ENCODE assay signal across 11 mouse cellular contexts in the genomic region with DNA sequence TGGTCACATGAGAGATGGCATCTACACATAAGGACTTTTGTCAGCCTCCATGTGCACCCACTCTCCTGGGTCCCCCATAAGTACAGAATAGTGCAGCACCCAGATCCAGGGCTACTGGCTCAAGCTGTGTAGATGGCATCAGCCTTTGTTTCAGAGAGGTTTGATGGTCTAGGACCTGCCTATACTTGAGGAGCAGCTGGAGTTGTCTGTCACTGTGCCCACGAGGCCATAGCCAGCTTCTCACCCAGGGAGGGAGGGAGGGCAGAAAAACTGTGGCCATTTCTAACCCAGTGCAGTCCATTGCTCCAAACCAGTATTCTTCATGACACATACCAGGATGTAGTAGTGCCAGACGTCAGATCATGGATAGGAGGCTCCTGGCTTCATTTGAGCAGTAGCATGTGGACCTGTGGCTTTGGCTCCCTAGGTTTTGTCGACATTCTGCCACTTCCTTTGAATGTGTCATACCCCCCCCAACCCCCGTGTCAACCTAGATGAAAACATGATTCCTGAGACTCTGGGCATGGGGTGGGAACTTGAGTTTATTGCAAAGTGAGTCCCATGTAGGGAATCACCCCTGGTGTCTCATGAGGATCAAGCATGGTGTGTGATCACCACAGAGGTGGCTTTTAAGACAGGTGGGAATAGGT.
"Had no signal": no experiment of that assay in that cellular context is flagged by ENCODE, and none has a peak within 500 bp of the region (broad histone marks: within the 10 kb centered on the region; RNA-seq: fewer than 3 reads in every experiment).

No protein-coding gene starts in this region.

- ATAC-seq: midbrain, embryonic 13.5 days had no signal

- H3K4me3 ChIP-seq: limb, embryonic 13.5 days; midbrain, embryonic 13.5 days; neural tube, embryonic 15.5 days had no signal

- H3K36me3 ChIP-seq: limb, embryonic 13.5 days; midbrain, embryonic 13.5 days; neural tube, embryonic 15.5 days had no signal

- H3K9ac ChIP-seq: limb, embryonic 13.5 days; liver, embryonic 14.5 days; midbrain, embryonic 13.5 days; neural tube, embryonic 15.5 days had no signal

- H3K9me3 ChIP-seq: limb, embryonic 13.5 days; midbrain, embryonic 13.5 days; neural tube, embryonic 15.5 days had no signal

- H3K27me3 ChIP-seq: limb, embryonic 13.5 days; midbrain, embryonic 13.5 days; neural tube, embryonic 15.5 days had no signal

- H3K4me2 ChIP-seq: limb, embryonic 13.5 days; midbrain, embryonic 13.5 days; neural tube, embryonic 15.5 days had no signal

- DNase-seq: kidney, adult 9 months; left cerebral cortex, postnatal 4 days; lung, adult 18-20 months; right cerebral cortex, adult 18-20 months; right cerebral cortex, postnatal 25 days; thymus, postnatal 36 days had no signal

- H3K27ac ChIP-seq: kidney, postnatal 0 days; limb, embryonic 13.5 days; liver, embryonic 14.5 days; midbrain, embryonic 13.5 days; neural tube, embryonic 15.5 days had no signal
